Mouse (Mus musculus): ENCODE data around the gene Plekha5.
"Not testable (repeated sequence)": the region's sequence is repeated elsewhere in the genome, so short reads cannot be mapped to it uniquely, and the experiment has no call there.

The Plekha5 gene

DNA sequence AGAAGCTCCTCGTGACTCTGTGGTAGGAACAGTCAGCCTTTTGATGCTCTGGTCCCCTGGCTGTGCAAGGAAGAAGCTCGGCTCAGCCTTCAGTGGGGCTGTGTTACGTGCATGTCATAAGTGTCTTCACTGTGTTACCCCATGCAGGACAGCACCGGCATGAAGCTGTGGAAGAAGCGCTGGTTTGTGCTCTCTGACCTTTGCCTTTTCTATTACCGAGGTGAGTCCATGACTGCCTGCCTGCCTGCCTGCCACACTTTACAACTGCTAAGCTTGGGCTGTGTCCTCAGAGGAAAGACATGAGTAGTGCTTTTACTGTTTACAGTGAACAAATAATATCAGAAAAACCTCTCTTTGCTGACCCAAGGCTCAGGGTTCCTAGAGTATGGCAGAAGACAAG is 104.6 kb downstream of the Plekha5 start:
- DNase-seq (ENCODE audit: low spot score in 2 of 2), result no peak

DNA sequence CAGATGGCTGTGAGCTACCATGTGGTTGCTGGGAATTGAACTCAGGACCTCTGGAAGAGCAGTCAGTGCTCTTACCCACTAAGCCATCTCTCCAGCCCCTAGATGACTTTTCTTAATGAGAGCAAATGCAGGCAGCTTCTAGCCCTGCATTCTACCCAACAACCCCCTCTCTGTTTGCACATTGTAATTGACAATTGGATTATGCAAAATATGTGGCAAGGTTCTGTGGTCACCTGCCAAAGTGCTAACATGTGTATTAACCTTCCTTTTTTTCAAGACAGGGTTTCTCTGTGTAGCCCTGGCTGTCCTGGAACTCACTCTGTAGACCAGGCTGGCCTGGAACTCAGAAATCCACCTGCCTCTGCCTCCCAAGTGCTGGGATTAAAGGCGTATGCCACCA is 109.0 kb downstream of the Plekha5 start:
- not testable (repeated sequence) for DNase-seq (ENCODE audit: low spot score in 2 of 2)

GRCm38 (mm10) chr6:140533606-140534005 is 109.8 kb downstream of the Plekha5 start:
- DNase-seq (ENCODE audit: low spot score in 2 of 2), result no peak

- no peak for DNase-seq (ENCODE audit: low spot score in 2 of 2)
Measured at GRCm38 (mm10) chr6:140535504-140535903, 111.7 kb downstream of the Plekha5 start.

GRCm38 (mm10) chr6:140541919-140542318 is 118.1 kb downstream of the Plekha5 start:
- DNase-seq (ENCODE audit: low spot score in 2 of 2), result no peak

GRCm38 (mm10) chr6:140543005-140543794 is 119.3 kb downstream of the Plekha5 start:
- no peak for DNase-seq (ENCODE audit: low spot score in 2 of 2)

DNA sequence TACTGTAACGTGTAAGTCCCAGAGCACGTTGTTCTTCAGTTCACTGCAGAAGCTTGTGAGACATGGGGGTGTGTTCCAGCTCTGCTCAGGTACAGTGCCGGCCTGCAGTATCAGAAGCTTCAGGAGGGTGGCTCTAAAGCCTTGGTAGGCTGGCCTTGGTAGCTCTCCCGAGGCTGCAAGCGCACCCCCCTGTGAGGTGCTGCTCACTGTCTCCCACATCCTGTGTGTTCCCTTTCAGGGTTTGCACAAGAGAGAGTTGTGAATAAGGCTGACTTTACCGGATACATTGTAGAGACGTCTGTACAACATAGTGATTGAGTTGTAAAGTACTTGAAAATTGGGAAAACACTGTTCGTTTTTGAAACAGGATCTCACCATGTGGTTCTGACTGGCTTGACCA is 122.2 kb downstream of the Plekha5 start:
- no peak for DNase-seq (ENCODE audit: low spot score in 2 of 2)

- DNase-seq (ENCODE audit: low spot score in 2 of 2), result no peak
Measured at GRCm38 (mm10) chr6:140546648-140547201, 122.9 kb downstream of the Plekha5 start.

GRCm38 (mm10) chr6:140547203-140547944 is 123.5 kb downstream of the Plekha5 start:
- no peak for DNase-seq (ENCODE audit: low spot score in 2 of 2)

GRCm38 (mm10) chr6:140548082-140548769 is 124.4 kb downstream of the Plekha5 start:
- no peak for DNase-seq (ENCODE audit: low spot score in 2 of 2)

DNA sequence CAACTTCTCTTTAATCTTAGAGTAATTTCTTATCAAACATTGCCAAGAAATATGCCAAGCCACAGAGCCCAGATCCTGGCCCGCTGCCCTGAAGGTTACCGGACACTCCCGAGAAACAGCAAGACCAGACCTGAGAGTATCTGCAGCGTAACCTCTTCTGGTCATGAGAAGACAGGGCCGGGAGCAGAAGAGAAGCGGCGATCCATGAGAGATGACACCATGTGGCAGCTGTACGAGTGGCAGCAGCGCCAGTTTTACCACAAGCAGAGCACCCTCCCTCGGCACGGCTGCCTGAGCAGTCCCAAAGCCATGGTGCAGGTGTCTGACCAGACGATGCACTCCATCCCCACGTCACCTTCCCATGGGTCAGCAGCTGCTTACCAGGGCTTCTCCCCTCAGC is 126.9 kb downstream of the Plekha5 start:
- no peak for DNase-seq (ENCODE audit: low spot score in 2 of 2)

DNA sequence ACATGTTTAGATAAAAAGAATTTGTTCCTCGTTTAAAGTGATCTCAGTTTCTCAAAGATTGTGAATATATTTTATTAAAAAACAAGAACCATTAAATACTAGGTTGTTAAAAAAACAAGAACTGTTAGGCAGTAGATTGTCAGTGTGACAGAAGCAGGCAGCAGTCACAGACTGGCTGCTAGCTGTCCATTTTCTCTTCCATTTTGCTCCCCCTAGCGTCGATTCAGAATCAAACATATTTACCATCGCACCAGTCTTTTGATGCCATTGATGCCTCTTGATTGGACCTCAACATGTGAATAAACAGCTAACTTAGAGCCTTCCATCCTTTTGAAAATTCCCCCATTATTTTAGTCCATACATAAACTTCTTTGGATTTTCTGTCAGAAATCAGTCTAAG is 130.4 kb downstream of the Plekha5 start:
- DNase-seq (ENCODE audit: low spot score in 2 of 2), result no peak

DNA sequence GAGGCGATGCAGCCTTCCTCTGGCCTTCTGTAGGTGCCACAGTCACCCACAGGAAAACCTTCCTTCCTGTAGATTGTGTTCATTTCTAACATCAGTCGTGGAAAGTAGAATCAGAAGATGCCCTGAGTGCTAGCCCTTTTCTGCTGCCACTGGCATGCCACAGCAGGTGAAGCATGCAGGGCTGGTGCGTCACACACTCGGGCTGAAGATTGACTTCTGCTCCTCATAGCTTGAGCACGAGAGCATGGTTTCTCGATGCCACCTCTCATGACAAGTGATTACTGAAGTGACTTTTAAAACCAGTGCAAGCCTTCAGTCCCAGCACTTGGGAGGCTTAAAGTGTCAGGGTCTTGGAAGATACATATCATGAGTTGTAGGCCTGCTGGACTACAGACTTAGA is 135.6 kb downstream of the Plekha5 start:
- DNase-seq (ENCODE audit: low spot score in 2 of 2), result no peak

DNA sequence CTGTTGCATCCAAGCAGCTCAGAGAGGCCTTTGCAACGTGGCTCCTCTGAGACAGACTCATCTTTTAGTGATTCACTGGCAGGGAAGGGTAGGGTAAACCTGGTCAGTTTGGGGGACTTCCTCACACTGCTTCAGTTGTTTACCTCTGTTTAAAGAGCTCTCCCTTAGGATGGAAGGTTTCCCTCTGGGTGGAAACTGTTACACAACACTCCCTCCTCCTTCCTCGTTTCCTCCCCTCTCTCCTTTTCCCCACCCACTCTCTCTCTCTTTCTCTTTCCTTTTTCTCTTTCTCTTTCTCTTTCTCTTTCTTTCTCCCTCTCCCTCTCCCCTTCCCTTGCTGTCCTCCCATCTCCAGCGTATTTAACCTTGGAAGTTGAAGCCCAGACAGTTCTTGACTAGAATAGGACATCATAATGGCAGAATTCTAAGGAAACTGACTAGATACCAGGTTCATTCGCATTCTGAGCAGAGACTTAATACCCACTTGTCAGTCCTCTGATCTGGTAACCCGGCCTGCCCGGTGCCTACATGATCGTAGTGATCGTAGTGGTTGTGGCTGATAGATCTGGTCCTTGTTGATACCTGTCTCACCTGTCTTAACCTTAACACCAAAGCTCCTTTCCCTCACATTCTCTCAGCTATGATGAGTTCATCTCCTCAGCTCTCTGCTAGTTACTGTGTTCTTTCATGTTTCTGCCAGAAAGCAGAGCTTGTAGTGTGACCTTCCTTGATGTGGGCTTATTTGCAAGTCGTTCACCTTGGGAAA is 137.5 kb downstream of the Plekha5 start:
- no peak for DNase-seq (ENCODE audit: low spot score in 2 of 2)

DNA sequence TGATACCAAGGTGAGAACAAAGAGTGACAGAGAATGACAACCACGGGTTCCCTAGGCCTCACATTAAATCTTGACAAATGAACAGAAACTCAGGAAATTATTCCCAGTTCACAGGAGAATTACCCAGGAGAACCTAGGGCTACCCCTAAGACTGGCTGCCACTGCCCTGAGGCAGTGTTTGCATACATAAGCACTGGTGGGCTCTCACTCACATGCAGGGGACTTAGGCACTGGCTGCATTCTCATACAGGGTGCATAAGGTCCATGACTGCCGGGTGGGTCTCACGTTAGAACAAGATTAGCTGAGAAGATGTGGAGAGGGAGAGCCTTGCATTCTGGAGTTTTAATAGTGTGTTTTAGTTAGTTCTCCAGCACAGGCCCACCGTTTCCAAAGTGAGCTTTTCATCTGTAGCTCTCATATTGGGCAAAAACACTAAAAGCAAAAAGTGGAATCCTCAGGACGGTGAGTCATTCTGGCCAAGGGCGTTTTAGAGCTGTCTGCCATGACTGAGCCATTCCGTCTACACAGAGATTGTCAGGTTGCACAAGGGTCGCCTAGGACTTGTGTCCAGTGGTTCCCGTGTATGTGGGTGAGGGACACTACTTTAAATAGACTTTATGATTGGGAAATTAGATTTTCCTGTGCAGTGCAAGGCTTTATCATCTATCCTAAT is 138.2 kb downstream of the Plekha5 start:
- DNase-seq (ENCODE audit: low spot score in 2 of 2), result no peak

DNA sequence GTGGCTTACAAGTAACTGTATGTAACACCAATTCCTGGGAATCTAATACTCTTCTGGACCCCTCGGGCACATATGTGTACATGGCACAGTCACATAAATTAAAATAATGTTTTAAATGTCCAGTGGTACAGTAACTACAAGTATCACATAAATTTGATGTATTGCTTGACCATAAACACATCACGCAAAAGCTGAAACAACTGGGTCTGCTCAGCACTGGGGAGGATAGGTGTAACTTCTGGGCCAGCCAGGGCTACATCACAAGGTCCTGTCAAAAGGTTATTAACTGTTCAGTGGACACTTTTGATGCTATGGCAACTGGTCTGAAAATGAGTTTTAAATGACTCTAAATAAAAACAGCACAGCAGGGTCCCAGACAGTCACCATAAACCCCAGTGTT is 143.3 kb downstream of the Plekha5 start:
- DNase-seq (ENCODE audit: low spot score in 2 of 2), result no peak

DNA sequence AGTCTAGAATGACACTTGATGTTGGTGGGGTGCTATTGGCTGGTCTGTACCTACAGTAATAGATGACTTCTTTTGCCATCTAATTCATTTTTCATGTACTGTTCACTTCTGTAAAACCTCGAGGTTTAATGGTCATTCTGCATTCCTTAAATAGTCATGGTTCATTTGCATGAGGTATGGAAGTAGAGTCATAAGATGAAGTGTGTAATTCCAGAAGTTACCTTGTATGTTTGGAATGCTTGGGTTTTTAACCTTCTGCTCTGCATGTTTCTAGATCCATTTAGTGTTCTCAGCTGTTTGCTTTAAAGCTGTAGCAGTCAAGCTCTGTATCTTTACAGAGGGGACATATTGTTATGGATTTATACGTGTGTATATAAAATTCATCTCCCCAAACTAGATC is 144.0 kb downstream of the Plekha5 start:
- no peak for DNase-seq (ENCODE audit: low spot score in 2 of 2)

- no peak for DNase-seq (ENCODE audit: low spot score in 2 of 2)
Measured at GRCm38 (mm10) chr6:140570152-140570551, 146.3 kb downstream of the Plekha5 start.

DNA sequence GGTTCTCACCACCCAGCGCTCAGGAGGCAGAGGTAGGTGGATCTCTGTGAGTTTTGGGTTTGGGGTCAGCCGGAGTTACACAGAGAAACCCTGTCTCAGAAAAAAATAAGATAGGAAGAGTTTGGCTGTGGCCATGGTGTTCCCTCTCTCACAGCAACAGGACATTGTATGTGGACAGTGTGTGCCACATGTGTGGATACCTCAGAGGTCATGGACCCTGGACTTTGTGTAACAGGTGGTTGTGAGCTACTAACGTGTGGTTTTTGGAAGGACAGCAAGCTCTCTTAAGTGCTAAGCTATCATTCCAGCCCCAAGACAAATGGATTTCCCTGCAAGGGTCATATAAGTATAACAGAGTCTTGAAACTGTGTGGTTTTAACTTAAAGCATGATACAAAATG is 151.1 kb downstream of the Plekha5 start:
- DNase-seq (ENCODE audit: low spot score in 2 of 2), result no peak

DNA sequence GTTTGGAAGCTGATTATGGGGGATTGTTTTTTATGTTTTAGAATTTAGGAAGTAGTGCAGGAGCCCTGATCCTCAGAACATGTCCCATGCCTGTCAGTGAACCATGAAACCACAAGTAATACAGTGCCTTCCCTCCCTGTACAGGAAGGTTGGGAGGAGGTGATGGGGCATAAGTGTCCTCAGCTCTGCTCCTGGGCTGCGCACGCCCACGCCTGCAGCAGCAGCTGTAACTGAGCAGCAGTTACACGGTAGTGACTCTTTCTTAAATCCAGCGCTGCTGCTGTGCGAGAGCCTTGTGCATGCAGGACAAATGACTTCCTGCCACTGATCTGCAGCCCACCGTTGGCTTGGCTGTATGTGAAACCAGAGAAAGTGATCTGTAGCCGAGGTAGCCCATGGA is 152.3 kb downstream of the Plekha5 start:
- no peak for DNase-seq (ENCODE audit: low spot score in 2 of 2)

Measured in spleen, postnatal 10 days (tissue).